Mouse (Mus musculus) heart, adult 2 months (tissue): ENCODE data around the gene Snapc4.

ENCODE experiments used
- CTCF ChIP-seq: fragments of 200-600 bp; IDR thresholded peaks from 2 replicates; pipeline ENCODE4 v1.8.1; 2022; ENCODE audit warnings: antibody characterized with exemption, mild to moderate bottlenecking, moderate library complexity
- EP300 ChIP-seq: fragments of 200-500 bp; IDR thresholded peaks from 2 replicates; pipeline ENCODE4 v1.6.1; 2011; ENCODE audit warnings: low read depth, low read length, control low read depth; ENCODE audit not compliant: insufficient read depth

DNA sequence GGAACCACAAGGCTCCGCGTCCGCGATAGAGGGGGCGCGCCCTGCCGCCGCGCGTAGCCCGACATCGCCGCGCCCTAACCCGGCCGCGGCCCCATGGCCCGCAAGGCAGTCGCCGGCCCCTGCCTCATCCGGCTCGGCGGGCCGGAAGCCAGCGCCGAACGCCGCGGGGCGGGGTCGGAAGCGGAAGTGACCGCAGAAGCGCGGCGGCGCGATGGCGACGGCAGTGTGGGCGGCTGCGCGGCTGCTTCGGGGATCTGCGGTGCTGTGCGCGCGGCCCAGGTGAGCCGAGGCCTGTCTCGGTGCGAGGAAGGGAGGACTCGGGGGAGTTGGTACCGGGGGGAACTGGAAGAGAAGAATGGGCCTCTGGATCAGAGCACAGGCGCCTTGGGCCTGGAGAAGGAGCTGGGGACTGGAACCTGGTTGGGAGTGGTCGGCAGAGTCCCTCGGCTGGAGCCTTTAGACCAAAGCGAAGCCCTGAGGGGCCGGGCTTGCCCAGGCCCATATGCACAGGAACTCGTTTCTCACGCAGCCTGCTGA is 8.8 kb upstream of the Snapc4 start, which contains the start of the genes Entr1 and Pmpca:
- TF ChIP-seq EP300: 0 out of 2 replicates have a peak, but pooled peaks have one; percentile 4
- no peak for TF ChIP-seq CTCF
